Comparison of ENCODE assay signal across 8 mouse cellular contexts in the genomic region with DNA sequence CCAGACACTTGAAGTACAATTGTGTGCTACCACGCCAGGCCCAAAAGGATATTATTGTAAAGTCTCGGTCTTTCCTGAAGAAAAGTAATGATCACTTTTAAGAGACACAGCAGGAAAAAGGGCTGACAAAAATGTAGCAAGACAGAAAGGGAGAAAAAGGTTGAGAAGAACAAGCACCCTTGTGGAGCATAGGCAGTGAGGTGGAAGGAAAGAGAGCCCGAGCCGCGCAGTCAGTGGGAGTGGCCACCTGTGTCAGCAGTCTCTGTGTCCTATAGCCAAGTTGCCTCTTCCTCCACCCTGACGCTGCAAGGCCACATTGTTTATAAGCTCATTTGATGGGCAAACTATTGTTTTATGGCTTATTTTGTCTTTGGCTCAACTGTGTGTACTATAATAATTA. TPM values are rescaled to one million over a fixed set of nuclear protein-coding genes. Genes with fewer than 3 reads are reported as not detected.
DNase-seq lines count a peak whose midpoint lies in the region; ATAC-seq and TF ChIP-seq lines count a peak whose summit lies in the region.

No protein-coding gene starts in this region.

- TF ChIP-seq RAD21 in CH12.LX (IDR thresholded peaks at IDR 0.05; ENCODE audit: low read depth, low read length) = no peak

- intact Hi-C loops in heart, postnatal 25 days (cut with DNase I) = no loop called here

- in situ Hi-C loops in CH12.LX (cut with MboI; ENCODE audit: low pct_ligation_motif_present, low pct_unique_long_range_greater_than_20kb, low sequenced_read_pairs) = no loop called here

- 70% methylated on average over 6 of the region's 6 CpGs for WGBS in heart, postnatal 0 days
- WGBS in stomach, postnatal 0 days = 65% methylated on average over 6 of the region's 6 CpGs

- H3K4me3 ChIP-seq in heart, postnatal 0 days (ENCODE audit: low read depth, low read length) = no peak overlapping the region
- H3K4me3 ChIP-seq in CH12.LX (replicated peaks in 1 of 3; ENCODE audit: low read depth in 2 of 3, low read length in 2 of 3, poor library complexity in 1 of 3) = peak overlapping the region in 2 of 3 experiments; percentile 22 to 27
- peak overlapping the region; percentile 83 for H3K4me3 ChIP-seq in megakaryocyte, embryonic 14.5 days (replicated peaks)
- H3K4me3 ChIP-seq in stomach, postnatal 0 days (ENCODE audit: low read depth, low read length) = no peak overlapping the region

- H3K36me3 ChIP-seq in heart, postnatal 0 days (replicated peaks; ENCODE audit: control insufficient read depth, insufficient read depth, low read length) = peaks cover 14% of the 10 kb centered on the region
- peaks cover 19 to 29% of the 10 kb centered on the region in 2 experiments for H3K36me3 ChIP-seq in CH12.LX (replicated peaks in 1 of 2; ENCODE audit: control insufficient read depth in 1 of 2, insufficient read depth in 1 of 2, low read length in 1 of 2)
- H3K36me3 ChIP-seq in megakaryocyte, embryonic 14.5 days (replicated peaks; ENCODE audit: low read length) = peaks cover 47% of the 10 kb centered on the region
- H3K36me3 ChIP-seq in stomach, postnatal 0 days (ENCODE audit: control insufficient read depth, insufficient read depth, low read length) = no peaks in the 10 kb centered on the region

- peak overlapping the region; percentile 31 for H3K4me2 ChIP-seq in heart, postnatal 0 days (ENCODE audit: low read depth, low read length)
- H3K4me2 ChIP-seq in CH12.LX (ENCODE audit: insufficient read depth, low read depth, poor library complexity, severe bottlenecking) = peak overlapping the region; percentile 68
- no peak overlapping the region for H3K4me2 ChIP-seq in stomach, postnatal 0 days (replicated peaks; ENCODE audit: low read depth)

- no peaks in the 10 kb centered on the region for H3K4me1 ChIP-seq in heart, postnatal 0 days (ENCODE audit: control insufficient read depth, insufficient read depth)
- H3K4me1 ChIP-seq in CH12.LX (ENCODE audit: control insufficient read depth in 1 of 2, insufficient read depth in 2 of 2) = peaks cover 0 to 33% of the 10 kb centered on the region in 2 experiments; a peak in 2 of 4 replicates
- H3K4me1 ChIP-seq in megakaryocyte, embryonic 14.5 days = peaks cover 36% of the 10 kb centered on the region
- no peaks in the 10 kb centered on the region; the same call in 1 of the 2 replicates for H3K4me1 ChIP-seq in stomach, postnatal 0 days (replicated peaks; ENCODE audit: control insufficient read depth, insufficient read depth)

- dilution Hi-C loops in CH12.LX (cut with MboI; ENCODE audit: extremely low pct_ligation_motif_present, extremely low pct_unique_long_range_greater_than_20kb, low sequenced_read_pairs) = no loop called here

- no peak for TF ChIP-seq CTCF in heart, postnatal 0 days (IDR thresholded peaks at IDR 0.05; ENCODE audit: low read depth)
- TF ChIP-seq CTCF in CH12.LX (conservative IDR thresholded peaks at IDR 0.05 in 1 of 2, IDR thresholded peaks at IDR 0.05 in 1 of 2; ENCODE audit: low read depth in 2 of 2, low read length in 2 of 2) = no peak
- no peak for TF ChIP-seq CTCF in stomach, postnatal 0 days (IDR thresholded peaks at IDR 0.05; ENCODE audit: low read depth)

- no peaks in the 10 kb centered on the region for H3K27me3 ChIP-seq in heart, postnatal 0 days (ENCODE audit: control insufficient read depth, insufficient read depth, low read length)
- no peaks in the 10 kb centered on the region for H3K27me3 ChIP-seq in CH12.LX (replicated peaks)
- H3K27me3 ChIP-seq in megakaryocyte, embryonic 14.5 days (replicated peaks) = no peaks in the 10 kb centered on the region
- no peaks in the 10 kb centered on the region for H3K27me3 ChIP-seq in stomach, postnatal 0 days (ENCODE audit: control insufficient read depth, insufficient read depth, low read length)

- H3K27ac ChIP-seq in heart, postnatal 0 days (ENCODE audit: low read depth) = peak overlapping the region; percentile 46
- H3K27ac ChIP-seq in CH12.LX (ENCODE audit: insufficient read depth, low read depth) = no peak overlapping the region
- H3K27ac ChIP-seq in stomach, postnatal 0 days (replicated peaks) = no peak overlapping the region

- H3K9me3 ChIP-seq in heart, postnatal 0 days (replicated peaks; ENCODE audit: control insufficient read depth, low read length) = no peaks in the 10 kb centered on the region
- H3K9me3 ChIP-seq in CH12.LX (replicated peaks; ENCODE audit: low read length) = no peaks in the 10 kb centered on the region
- no peaks in the 10 kb centered on the region for H3K9me3 ChIP-seq in megakaryocyte, embryonic 14.5 days
- no peaks in the 10 kb centered on the region for H3K9me3 ChIP-seq in stomach, postnatal 0 days (ENCODE audit: control insufficient read depth, low read length)

- H3K79me2 ChIP-seq in CH12.LX (replicated peaks; ENCODE audit: control insufficient read depth, extremely low read depth, insufficient read depth, poor library complexity, severe bottlenecking) = peaks cover 49% of the 10 kb centered on the region

- TF ChIP-seq POLR2A in CH12.LX (IDR thresholded peaks at IDR 0.05; ENCODE audit: low read depth, low read length) = no peak

- DNase-seq in heart, postnatal 0 days (ENCODE audit: low spot score) = no peak
- no peak for DNase-seq in heart, postnatal 25 days (ENCODE audit: low spot score)
- DNase-seq in CH12.LX (ENCODE audit: extremely low read depth) = peak; percentile 52
- no peak for DNase-seq in testis, postnatal 14 days (ENCODE audit: low spot score)
- DNase-seq in right cerebral cortex, postnatal 25 days = no peak
- no peak for DNase-seq in stomach, postnatal 0 days (ENCODE audit: low spot score)

- no peak for ATAC-seq in heart, postnatal 0 days (ENCODE audit: insufficient read depth, low read depth)
- peak; percentile 98 for ATAC-seq in common myeloid progenitor, adult 5-6 weeks (replicated peaks; ENCODE audit: low read depth, poor library complexity, severe bottlenecking)
- ATAC-seq in stomach, postnatal 0 days (ENCODE audit: low FRiP score, low TSS enrichment) = no peak

- no peak overlapping the region for H3K9ac ChIP-seq in heart, postnatal 0 days (replicated peaks; ENCODE audit: low read depth, low read length)
- peak overlapping the region; percentile 60; the same call in 1 of the 2 replicates for H3K9ac ChIP-seq in CH12.LX (ENCODE audit: insufficient read depth, low read depth)
- no peak overlapping the region for H3K9ac ChIP-seq in stomach, postnatal 0 days (ENCODE audit: low read length)

- TF ChIP-seq EP300 in heart, postnatal 0 days (IDR thresholded peaks at IDR 0.05; ENCODE audit: low read depth) = no peak
- no peak for TF ChIP-seq EP300 in CH12.LX (IDR thresholded peaks at IDR 0.05; ENCODE audit: low read length)
- no peak for TF ChIP-seq EP300 in stomach, postnatal 0 days (optimal IDR thresholded peaks at IDR 0.05)

TF ChIP-seq in CH12.LX, 34 proteins besides CTCF, POLR2A, EP300 and RAD21:
- TF ChIP-seq POLR2AphosphoS2 (IDR thresholded peaks at IDR 0.05; ENCODE audit: low read depth, low read length) (no peak), PAX5 (IDR thresholded peaks at IDR 0.05; ENCODE audit: low read length) (no peak), CHD2 (IDR thresholded peaks at IDR 0.05; ENCODE audit: low read length) (0 out of 2 replicates have a peak, but pooled peaks have one; percentile 19), MXI1 (IDR thresholded peaks at IDR 0.05; ENCODE audit: low read depth, low read length) (peak; percentile 54; the same call in 1 of the 2 replicates)

RNA-seq across cellular contexts. Expression of gene Rsbn1, which starts 13.6 kb away (rescaled TPM):
- 5.2 and 7.9 TPM in 2 replicates for total RNA-seq in heart, postnatal 0 days (2014; rRNA removed; ENCODE audit: low replicate concordance)
- 4.7 and 4.8 TPM in 2 replicates for polyA plus RNA-seq in heart, postnatal 0 days (2015; fragmentation: Nextera tagmentation; extraction: Ambion mirVana)
- 1 to 10 TPM; 6.7 to 8.7 TPM for total RNA-seq in heart, postnatal 25 days (2021)
- total RNA-seq in CH12.LX (2012; rRNA removed) (13.0 and 13.4 TPM in 2 replicates), CH12.LX (2014; rRNA removed) (19.6 and 23.5 TPM in 2 replicates)
- 13.8 and 14.5 TPM in 2 replicates for polyA plus RNA-seq in CH12.LX (2012; ENCODE audit: insufficient read length, low read depth)
- total RNA-seq in common myeloid progenitor, adult 5-6 weeks (2017) = 45.7 and 47.0 TPM in 2 replicates
- 9.0 and 18.1 TPM in 2 replicates for polyA plus RNA-seq in megakaryocyte, embryonic 14.5 days (2012; ENCODE audit: insufficient read depth, low replicate concordance)
- polyA plus RNA-seq in stomach, postnatal 0 days (2015; fragmentation: Nextera tagmentation; extraction: Ambion mirVana) = 6.4 and 7.2 TPM in 2 replicates

RNA-seq across cellular contexts. Expression of gene Phtf1, which starts 40.4 kb away (rescaled TPM):
- total RNA-seq in heart, postnatal 0 days (2014; rRNA removed; ENCODE audit: low replicate concordance) = 6.2 and 10.1 TPM in 2 replicates
- polyA plus RNA-seq in heart, postnatal 0 days (2015; fragmentation: Nextera tagmentation; extraction: Ambion mirVana) = 6.6 and 7.8 TPM in 2 replicates
- total RNA-seq in heart, postnatal 25 days (2021) = 1 to 10 TPM; 6.9 to 9.8 TPM
- total RNA-seq in CH12.LX (2012; rRNA removed) = 21.2 and 27.3 TPM in 2 replicates
- 37.1 and 42.0 TPM in 2 replicates for total RNA-seq in CH12.LX (2014; rRNA removed)
- 41.2 and 42.4 TPM in 2 replicates for polyA plus RNA-seq in CH12.LX (2012; ENCODE audit: insufficient read length, low read depth)
- 33.9 and 39.8 TPM in 2 replicates for total RNA-seq in common myeloid progenitor, adult 5-6 weeks (2017)
- 4.0 and 5.0 TPM in 2 replicates for polyA plus RNA-seq in megakaryocyte, embryonic 14.5 days (2012; ENCODE audit: insufficient read depth, low replicate concordance)
- polyA plus RNA-seq in stomach, postnatal 0 days (2015; fragmentation: Nextera tagmentation; extraction: Ambion mirVana) = 10.6 and 11.2 TPM in 2 replicates

Comparison
In these comparisons a context has a peak if more than half of its experiments do, and no peak if none do; other contexts are left out.
1. H3K4me3 ChIP-seq: peak in CH12.LX (2 of 3) and megakaryocyte, embryonic 14.5 days (single experiment); none in heart, postnatal 0 days (single experiment) and stomach, postnatal 0 days (single experiment).